Mouse (Mus musculus): ENCODE data around the gene Padi1. TPM values are rescaled to one million over a fixed set of nuclear protein-coding genes. Genes with fewer than 3 reads are reported as not detected.

The Padi1 gene
- polyA plus RNA-seq, 1 experiment from 2014 or later, result 0.20 TPM

GRCm38 (mm10) chr4:140860767-140861147 lies 15.2 kb upstream of the Padi1 start:
- no peaks in the 10 kb centered on the region for H3K36me3 ChIP-seq
- H3K27me3 ChIP-seq, result no peaks in the 10 kb centered on the region
- WGBS, result 89% methylated on average over 7 of the region's 7 CpGs
- no peak for ATAC-seq (ENCODE audit: insufficient number of reproducible peaks, low FRiP score, low TSS enrichment, low read depth)
- H3K4me2 ChIP-seq, result no peak overlapping the region
- H3K27ac ChIP-seq, result no peak overlapping the region
- peaks cover 3% of the 10 kb centered on the region; the same call in 1 of the 2 replicates for H3K4me1 ChIP-seq
- H3K9me3 ChIP-seq, result no peaks in the 10 kb centered on the region
- no peak overlapping the region for H3K4me3 ChIP-seq
- H3K9ac ChIP-seq, result no peak overlapping the region

- Histone ChIP-seq H3K4me2 (no peak overlapping the region), H3K9me3 (no peaks in the 10 kb centered on the region), H3K9ac (no peak overlapping the region), H3K27ac (no peak overlapping the region), H3K27me3 (no peaks in the 10 kb centered on the region), H3K4me3 (no peak overlapping the region), H3K4me1 (peaks cover 3% of the 10 kb centered on the region; the same call in 1 of the 2 replicates), H3K36me3 (no peaks in the 10 kb centered on the region)
- 47% methylated on average over 7 of the region's 7 CpGs for WGBS
- no peak for ATAC-seq (ENCODE audit: insufficient number of reproducible peaks, low FRiP score, low TSS enrichment, low read depth)
Observed at GRCm38 (mm10) chr4:140860125-140860766, 14.7 kb upstream of the Padi1 start.

GRCm38 (mm10) chr4:140859291-140859690 lies 13.7 kb upstream of the Padi1 start:
- H3K9me3 ChIP-seq, result no peaks in the 10 kb centered on the region
- no peaks in the 10 kb centered on the region for H3K36me3 ChIP-seq
- WGBS, result 81% methylated on average over 11 of the region's 11 CpGs
- H3K4me3 ChIP-seq, result no peak overlapping the region
- H3K9ac ChIP-seq, result no peak overlapping the region
- no peaks in the 10 kb centered on the region for H3K27me3 ChIP-seq
- no peak for ATAC-seq (ENCODE audit: insufficient number of reproducible peaks, low FRiP score, low TSS enrichment, low read depth)
- no peak overlapping the region for H3K4me2 ChIP-seq
- H3K4me1 ChIP-seq, result peaks cover 3% of the 10 kb centered on the region; the same call in 1 of the 2 replicates
- no peak overlapping the region for H3K27ac ChIP-seq

- Histone ChIP-seq H3K4me1 (peaks cover 3% of the 10 kb centered on the region; the same call in 1 of the 2 replicates), H3K27ac (no peak overlapping the region), H3K4me3 (no peak overlapping the region), H3K4me2 (no peak overlapping the region), H3K9me3 (no peaks in the 10 kb centered on the region), H3K36me3 (no peaks in the 10 kb centered on the region), H3K9ac (no peak overlapping the region), H3K27me3 (no peaks in the 10 kb centered on the region)
- WGBS, result 71% methylated on average over 7 of the region's 7 CpGs
- no peak for ATAC-seq (ENCODE audit: insufficient number of reproducible peaks, low FRiP score, low TSS enrichment, low read depth)
Observed at GRCm38 (mm10) chr4:140857813-140858212, 12.2 kb upstream of the Padi1 start.

- H3K4me2 ChIP-seq, result no peak overlapping the region
- 75% methylated on average over 5 of the region's 5 CpGs for WGBS
- H3K9me3 ChIP-seq, result no peaks in the 10 kb centered on the region
- H3K4me3 ChIP-seq, result no peak overlapping the region
- no peak overlapping the region for H3K9ac ChIP-seq
- no peaks in the 10 kb centered on the region for H3K27me3 ChIP-seq
- H3K36me3 ChIP-seq, result no peaks in the 10 kb centered on the region
- no peak overlapping the region for H3K27ac ChIP-seq
- no peak for ATAC-seq (ENCODE audit: insufficient number of reproducible peaks, low FRiP score, low TSS enrichment, low read depth)
- H3K4me1 ChIP-seq, result peaks cover 2% of the 10 kb centered on the region; the same call in 1 of the 2 replicates
Observed at GRCm38 (mm10) chr4:140857041-140857440, 11.5 kb upstream of the Padi1 start.

- no peak for ATAC-seq (ENCODE audit: insufficient number of reproducible peaks, low FRiP score, low TSS enrichment, low read depth)
- Histone ChIP-seq H3K27me3 (no peaks in the 10 kb centered on the region), H3K27ac (no peak overlapping the region), H3K9me3 (no peaks in the 10 kb centered on the region), H3K4me3 (no peak overlapping the region), H3K4me2 (no peak overlapping the region), H3K36me3 (no peaks in the 10 kb centered on the region), H3K9ac (no peak overlapping the region), H3K4me1 (no peaks in the 10 kb centered on the region)
- 88% methylated on average over 10 of the region's 10 CpGs for WGBS
Observed at GRCm38 (mm10) chr4:140855151-140855550, 9.6 kb upstream of the Padi1 start.

GRCm38 (mm10) chr4:140854455-140854864 lies 8.9 kb upstream of the Padi1 start:
- H3K4me1 ChIP-seq, result no peaks in the 10 kb centered on the region
- H3K4me3 ChIP-seq, result no peak overlapping the region
- no peak overlapping the region for H3K27ac ChIP-seq
- H3K9me3 ChIP-seq, result no peaks in the 10 kb centered on the region
- ATAC-seq (ENCODE audit: insufficient number of reproducible peaks, low FRiP score, low TSS enrichment, low read depth), result no peak
- no peaks in the 10 kb centered on the region for H3K27me3 ChIP-seq
- H3K4me2 ChIP-seq, result no peak overlapping the region
- no peaks in the 10 kb centered on the region for H3K36me3 ChIP-seq
- WGBS, result 59% methylated on average over 10 of the region's 10 CpGs
- H3K9ac ChIP-seq, result no peak overlapping the region

GRCm38 (mm10) chr4:140853626-140854025 lies 8.0 kb upstream of the Padi1 start:
- no peaks in the 10 kb centered on the region for H3K36me3 ChIP-seq
- no peak overlapping the region for H3K27ac ChIP-seq
- H3K4me1 ChIP-seq, result no peaks in the 10 kb centered on the region
- 55% methylated on average over 8 of the region's 8 CpGs for WGBS
- H3K4me3 ChIP-seq, result no peak overlapping the region
- H3K9ac ChIP-seq, result no peak overlapping the region
- no peak overlapping the region for H3K4me2 ChIP-seq
- no peak for ATAC-seq (ENCODE audit: insufficient number of reproducible peaks, low FRiP score, low TSS enrichment, low read depth)
- no peaks in the 10 kb centered on the region for H3K27me3 ChIP-seq
- H3K9me3 ChIP-seq, result no peaks in the 10 kb centered on the region

- H3K9me3 ChIP-seq, result no peaks in the 10 kb centered on the region
- no peaks in the 10 kb centered on the region for H3K27me3 ChIP-seq
- H3K27ac ChIP-seq, result no peak overlapping the region
- H3K36me3 ChIP-seq, result no peaks in the 10 kb centered on the region
- WGBS, result 79% methylated on average over 11 of the region's 11 CpGs
- H3K9ac ChIP-seq, result no peak overlapping the region
- no peak overlapping the region for H3K4me2 ChIP-seq
- H3K4me3 ChIP-seq, result no peak overlapping the region
- peaks cover 11% of the 10 kb centered on the region for H3K4me1 ChIP-seq
- no peak for ATAC-seq (ENCODE audit: insufficient number of reproducible peaks, low FRiP score, low TSS enrichment, low read depth)
Observed at GRCm38 (mm10) chr4:140849310-140849709, 3.7 kb upstream of the Padi1 start.

- no peaks in the 10 kb centered on the region for H3K36me3 ChIP-seq
- no peak overlapping the region for H3K27ac ChIP-seq
- H3K27me3 ChIP-seq, result no peaks in the 10 kb centered on the region
- no peak for ATAC-seq (ENCODE audit: insufficient number of reproducible peaks, low FRiP score, low TSS enrichment, low read depth)
- no peak overlapping the region for H3K9ac ChIP-seq
- WGBS, result 52% methylated on average over 4 of the region's 4 CpGs
- peaks cover 21% of the 10 kb centered on the region for H3K4me1 ChIP-seq
- no peaks in the 10 kb centered on the region for H3K9me3 ChIP-seq
- H3K4me2 ChIP-seq, result no peak overlapping the region
- H3K4me3 ChIP-seq, result no peak overlapping the region
Observed at GRCm38 (mm10) chr4:140844991-140845390, 587 bp downstream of the Padi1 start.

- Histone ChIP-seq H3K27me3 (no peaks in the 10 kb centered on the region), H3K36me3 (no peaks in the 10 kb centered on the region), H3K4me3 (no peak overlapping the region), H3K9ac (no peak overlapping the region), H3K9me3 (no peaks in the 10 kb centered on the region), H3K4me2 (no peak overlapping the region), H3K4me1 (peaks cover 21% of the 10 kb centered on the region), H3K27ac (no peak overlapping the region)
- ATAC-seq (ENCODE audit: insufficient number of reproducible peaks, low FRiP score, low TSS enrichment, low read depth), result no peak
- 49% methylated on average over 15 of the region's 15 CpGs for WGBS
Observed at GRCm38 (mm10) chr4:140843670-140844280, 1.8 kb downstream of the Padi1 start.

GRCm38 (mm10) chr4:140842909-140843308 lies 2.7 kb downstream of the Padi1 start:
- Histone ChIP-seq H3K4me2 (no peak overlapping the region), H3K36me3 (no peaks in the 10 kb centered on the region), H3K9ac (no peak overlapping the region), H3K4me3 (no peak overlapping the region), H3K4me1 (peaks cover 24% of the 10 kb centered on the region), H3K27me3 (no peaks in the 10 kb centered on the region), H3K27ac (no peak overlapping the region), H3K9me3 (no peaks in the 10 kb centered on the region)
- ATAC-seq (ENCODE audit: insufficient number of reproducible peaks, low FRiP score, low TSS enrichment, low read depth), result no peak
- 44% methylated on average over 1 of the region's 1 CpGs for WGBS

All from limb, embryonic 15.5 days (tissue).